Mouse (Mus musculus): ENCODE measurements around the gene Gmppb.
A peak's percentile ranks its signal among the peaks of the same experiment; 100 is the strongest.
"Not testable (repeated sequence)": the region's sequence is repeated elsewhere in the genome, so short reads cannot be mapped to it uniquely, and the experiment has no call there.

Gene Gmppb

DNA sequence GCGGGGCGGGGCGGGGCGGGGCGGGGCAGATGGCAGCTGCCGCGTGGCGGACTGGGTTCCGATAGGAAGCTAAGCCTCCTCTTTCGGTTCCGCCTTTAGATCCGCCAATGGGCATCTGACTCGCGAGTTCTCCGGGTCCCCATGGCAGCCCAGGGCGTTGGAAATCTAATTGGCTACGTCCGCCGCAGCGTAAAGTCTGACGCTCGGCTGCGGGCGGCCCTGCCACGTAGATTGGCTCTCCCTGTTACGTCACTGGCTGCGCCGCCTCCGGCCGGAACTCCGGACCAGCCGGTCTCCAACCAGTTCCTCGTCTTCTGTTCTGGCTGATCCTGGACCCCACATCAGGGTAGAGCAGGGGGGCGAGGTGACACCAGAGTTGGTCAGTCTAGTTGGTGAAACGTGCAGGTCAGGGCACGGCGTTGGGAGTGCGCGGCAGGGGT lies at the start of gene Gmppb:
TSS of gene Gmppb (plus strand) at position 227 of the 440 bp plus-strand sequence.
- DNase-seq = peak; percentile 99

GRCm38 (mm10) chr9:108001922-108002770 lies 46.9 kb upstream of the Gmppb start, which contains the start of gene Ip6k1:
TSS of gene Ip6k1 (plus strand) at chr9:108002501.
- DNase-seq = peak; percentile 100

- DNase-seq = no peak
These were observed 46.1 kb upstream of the Gmppb start for GRCm38 (mm10) chr9:108002778-108003530.

- DNase-seq = peak; percentile 37
These were observed 45.5 kb upstream of the Gmppb start for GRCm38 (mm10) chr9:108003531-108003890.

GRCm38 (mm10) chr9:108008041-108008440 lies 41.0 kb upstream of the Gmppb start:
- DNase-seq = no peak

- DNase-seq = no peak
These were observed 38.7 kb upstream of the Gmppb start for GRCm38 (mm10) chr9:108010385-108010784.

DNA sequence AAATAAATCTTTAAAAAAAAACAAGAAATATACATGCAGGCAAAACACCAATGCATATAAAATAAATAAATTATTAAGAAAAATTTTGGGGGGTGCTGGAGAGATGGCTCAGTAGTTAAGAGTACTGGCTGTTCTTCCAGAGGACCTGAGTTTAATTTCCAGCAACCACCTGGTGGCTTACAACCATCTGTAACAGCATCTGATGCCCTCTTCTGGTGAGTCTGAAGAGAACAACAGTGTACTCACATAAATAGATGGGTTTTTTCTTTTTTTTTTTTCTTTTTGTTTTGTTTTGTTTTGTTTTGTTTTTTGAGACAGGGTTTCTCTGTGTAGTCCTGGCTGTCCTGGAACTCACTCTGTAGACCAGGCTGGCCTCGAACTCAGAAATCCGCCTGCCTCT lies 35.5 kb upstream of the Gmppb start:
- not testable (repeated sequence) for DNase-seq

DNA sequence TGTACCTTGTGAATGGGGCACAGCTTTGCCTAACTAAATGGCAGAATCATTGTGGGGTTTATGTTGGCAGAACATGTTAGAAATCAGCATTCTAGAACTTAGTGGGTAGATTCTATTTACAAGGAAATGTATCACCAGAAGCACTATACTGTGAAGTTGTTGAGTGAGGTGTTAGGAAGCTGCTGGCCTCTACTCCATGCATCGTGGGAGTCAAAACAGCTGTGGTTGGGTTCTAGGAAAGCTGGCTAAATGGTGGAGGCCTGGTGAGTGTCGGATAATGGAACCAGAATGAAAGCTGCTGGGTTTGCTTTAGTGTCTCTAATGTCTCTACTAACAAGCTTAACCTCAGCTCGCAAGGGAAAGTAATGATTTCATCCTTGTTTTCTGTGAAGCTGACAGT lies 31.9 kb upstream of the Gmppb start:
- DNase-seq = no peak

GRCm38 (mm10) chr9:108020741-108021140 lies 28.3 kb upstream of the Gmppb start:
- no peak for DNase-seq

GRCm38 (mm10) chr9:108023216-108023615 lies 25.8 kb upstream of the Gmppb start:
- DNase-seq = no peak

DNA sequence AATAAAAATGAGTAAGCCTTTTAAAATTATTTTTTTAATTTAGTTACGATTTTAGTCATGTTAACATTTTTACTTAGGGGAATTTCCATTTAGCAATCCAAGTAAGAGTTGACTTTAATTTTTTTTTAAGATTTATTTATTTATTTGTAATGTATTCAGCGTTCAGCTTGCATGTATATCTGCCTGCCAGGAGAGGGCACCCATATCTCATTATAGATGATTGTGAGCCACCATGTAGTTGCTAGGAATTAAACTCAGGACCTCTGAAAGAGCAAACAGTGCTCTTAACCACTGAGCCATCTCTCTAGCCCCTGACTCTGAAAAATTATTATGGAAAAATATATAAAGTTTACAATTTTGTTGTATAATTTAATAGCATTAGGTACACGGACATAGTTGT lies 22.5 kb upstream of the Gmppb start:
- no peak for DNase-seq

DNA sequence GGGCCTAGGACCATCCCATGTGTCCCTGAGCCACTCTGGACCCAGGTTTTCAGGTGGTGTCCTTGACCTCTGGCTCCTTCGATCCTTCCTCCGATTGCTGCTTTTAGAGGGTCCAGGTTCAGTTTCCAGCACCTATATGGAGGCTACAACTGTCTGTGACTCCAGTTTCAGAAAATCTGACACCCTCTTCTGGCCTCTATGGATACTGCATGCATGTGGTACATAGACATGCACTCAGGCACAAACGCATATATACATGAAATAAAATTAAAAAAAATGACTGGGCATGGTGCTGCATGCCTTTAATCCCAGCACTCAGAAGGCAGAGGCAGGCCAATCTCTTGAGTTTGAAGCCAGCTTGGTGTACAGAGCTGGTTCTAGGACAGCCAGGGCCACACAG lies 21.2 kb upstream of the Gmppb start:
- no peak for DNase-seq

DNA sequence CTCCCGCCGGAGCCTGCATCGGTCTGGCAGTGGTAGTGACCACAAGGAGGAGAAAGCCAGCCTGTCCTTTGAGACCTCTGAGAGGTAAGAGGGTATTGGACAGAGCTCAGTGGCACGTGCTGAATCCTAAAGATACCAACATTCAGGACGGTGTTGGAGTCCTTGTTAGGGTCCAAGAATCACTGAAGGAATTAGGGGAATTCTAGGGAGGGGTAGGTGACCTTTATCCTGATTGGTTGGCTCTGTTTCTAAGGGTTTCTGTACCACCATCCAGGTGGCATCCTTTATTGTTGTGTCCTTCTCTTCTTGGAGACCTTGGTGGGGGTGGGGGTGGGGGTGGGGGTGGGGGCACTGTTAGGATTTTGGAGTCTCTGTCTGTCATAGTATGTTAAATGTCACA lies 16.9 kb upstream of the Gmppb start:
- DNase-seq = no peak

DNA sequence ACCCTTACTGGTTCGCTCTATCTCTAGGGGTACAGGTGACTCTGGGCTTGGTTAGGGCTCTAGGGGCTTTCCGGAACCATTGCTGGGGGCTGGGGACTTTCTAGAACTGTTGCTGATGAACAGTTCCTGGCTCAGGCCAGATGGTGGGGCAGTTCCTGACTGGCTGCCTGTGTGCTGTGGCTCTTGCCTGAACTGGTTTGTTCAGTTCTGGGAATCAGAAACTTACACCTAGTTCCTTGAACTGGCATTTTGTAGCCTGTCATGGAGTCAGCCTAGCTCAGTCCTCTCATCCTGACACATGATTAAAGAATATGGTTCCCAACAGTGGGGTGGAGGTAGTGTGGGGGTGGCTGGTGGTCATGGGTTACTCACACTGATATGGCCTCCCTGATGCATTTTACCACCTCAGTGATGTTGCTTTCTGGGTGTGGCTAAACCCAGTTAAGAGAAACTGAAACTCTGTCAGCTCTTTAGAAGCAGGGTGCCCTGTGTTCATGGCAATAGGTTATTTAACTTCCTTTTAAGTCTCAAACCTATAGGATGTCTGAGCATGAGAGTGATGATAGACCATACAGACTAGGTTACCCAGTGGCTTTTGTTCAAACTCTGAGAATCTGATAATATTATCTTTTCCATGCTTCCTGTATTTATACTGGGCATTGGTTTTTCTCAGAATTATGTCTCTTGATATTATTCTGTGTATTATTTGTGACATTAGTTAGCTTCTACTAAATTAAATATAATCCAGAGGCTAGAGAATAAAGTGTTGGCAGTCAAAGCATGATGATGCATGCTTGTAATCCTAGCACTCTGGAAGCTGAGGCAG lies 13.5 kb upstream of the Gmppb start:
- DNase-seq = no peak

DNA sequence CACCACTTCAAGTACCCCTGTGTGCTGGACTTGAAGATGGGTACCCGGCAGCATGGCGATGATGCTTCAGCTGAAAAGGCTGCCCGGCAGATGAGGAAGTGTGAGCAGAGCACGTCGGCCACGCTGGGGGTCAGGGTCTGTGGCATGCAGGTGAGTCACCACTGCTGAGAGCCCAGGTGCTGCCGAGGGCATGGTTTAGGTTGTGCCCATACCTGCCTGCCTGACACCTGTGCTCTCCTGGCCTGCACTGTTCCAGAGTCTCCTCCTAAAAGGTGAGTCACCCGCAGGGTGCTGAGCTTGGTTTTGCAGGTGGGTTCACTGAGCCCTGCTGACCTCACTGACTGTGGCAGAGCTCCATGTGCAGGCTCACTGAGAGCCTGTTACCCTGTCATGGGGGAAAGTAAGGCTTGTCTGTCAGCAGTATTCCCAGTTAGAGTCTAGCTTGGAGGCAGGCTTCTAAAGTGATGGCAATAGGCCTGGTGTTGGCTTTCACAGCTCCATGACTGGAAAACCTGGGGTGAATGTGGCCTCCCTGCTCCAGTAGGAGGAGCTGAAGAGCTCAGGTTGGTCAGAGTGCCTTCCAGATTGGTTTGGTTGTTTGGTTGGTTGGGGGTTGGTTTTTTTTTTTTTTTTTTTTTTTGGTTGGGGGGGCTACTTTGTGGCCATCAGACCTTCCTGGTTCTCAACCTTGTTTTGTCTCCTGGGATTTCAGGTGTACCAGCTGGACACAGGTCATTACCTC lies 4.1 kb upstream of the Gmppb start:
- no peak for DNase-seq

DNA sequence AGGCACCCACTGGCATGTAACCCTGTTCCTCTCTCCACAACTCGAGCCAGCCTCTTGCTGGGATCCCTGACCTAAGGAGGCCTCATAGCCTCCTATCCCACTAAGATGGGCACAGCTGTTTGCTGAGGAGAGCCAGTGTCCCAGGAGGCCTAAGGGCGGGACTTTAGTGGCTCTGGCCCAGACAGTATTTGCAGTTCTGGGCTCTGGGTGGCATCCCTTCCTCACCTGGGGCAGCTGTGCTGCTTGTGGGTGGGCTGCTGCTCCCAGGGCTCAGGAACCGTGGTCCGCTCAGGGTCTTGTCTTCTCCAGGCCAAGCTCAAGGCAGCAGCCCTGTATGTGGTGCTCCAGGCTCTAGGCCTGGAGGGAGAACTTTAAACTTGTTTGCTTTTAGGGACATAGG lies 2.5 kb upstream of the Gmppb start:
- DNase-seq = no peak

DNA sequence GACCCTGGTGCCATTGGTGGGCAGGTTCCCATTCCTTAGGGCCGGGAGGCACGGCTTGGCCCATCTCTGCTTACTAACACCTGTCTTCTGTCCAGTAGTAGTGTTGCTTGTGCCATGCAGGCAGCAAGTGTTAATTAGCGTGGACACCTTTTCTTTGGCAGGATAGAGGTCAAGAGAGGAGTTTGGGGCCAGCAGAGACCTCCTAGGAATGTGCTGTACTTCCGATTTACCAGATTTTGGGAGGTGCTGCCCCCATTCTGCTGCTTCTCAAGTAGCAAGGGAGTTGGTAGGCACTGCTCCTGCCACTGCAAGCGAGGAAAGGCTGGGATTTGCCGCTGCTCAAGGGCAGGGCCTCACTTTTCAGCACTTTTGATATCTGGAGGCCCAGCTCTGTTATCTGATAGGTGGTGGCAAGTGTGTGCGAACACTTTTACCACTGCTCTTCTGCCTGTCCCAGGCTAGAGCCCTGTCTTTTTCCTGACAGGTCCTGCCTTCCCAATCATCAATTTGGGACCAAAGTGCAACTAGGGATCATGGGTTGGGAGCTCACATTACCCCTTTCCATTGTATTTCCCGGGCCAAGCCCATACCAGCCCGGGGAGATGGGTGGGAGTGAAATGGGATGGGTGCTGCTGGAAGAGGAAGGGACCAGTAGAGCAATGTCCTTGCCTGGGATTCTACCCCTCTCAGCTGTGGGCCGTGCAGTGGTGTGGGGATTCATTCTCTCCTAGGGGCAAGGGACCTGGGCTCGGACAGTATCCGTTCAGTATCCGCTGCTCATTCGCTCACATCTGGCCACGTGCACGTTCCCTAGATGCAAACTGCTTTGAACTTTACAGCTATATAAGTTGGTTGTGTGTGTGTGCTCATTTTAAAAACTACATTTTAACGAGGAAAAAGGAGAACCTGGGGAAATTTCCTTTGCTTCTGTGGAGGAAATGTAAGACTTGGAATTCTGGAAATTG lies 1.2 kb upstream of the Gmppb start:
- no peak for DNase-seq

- no peak for DNase-seq
These were observed 481 bp upstream of the Gmppb start for GRCm38 (mm10) chr9:108048566-108048955.

DNA sequence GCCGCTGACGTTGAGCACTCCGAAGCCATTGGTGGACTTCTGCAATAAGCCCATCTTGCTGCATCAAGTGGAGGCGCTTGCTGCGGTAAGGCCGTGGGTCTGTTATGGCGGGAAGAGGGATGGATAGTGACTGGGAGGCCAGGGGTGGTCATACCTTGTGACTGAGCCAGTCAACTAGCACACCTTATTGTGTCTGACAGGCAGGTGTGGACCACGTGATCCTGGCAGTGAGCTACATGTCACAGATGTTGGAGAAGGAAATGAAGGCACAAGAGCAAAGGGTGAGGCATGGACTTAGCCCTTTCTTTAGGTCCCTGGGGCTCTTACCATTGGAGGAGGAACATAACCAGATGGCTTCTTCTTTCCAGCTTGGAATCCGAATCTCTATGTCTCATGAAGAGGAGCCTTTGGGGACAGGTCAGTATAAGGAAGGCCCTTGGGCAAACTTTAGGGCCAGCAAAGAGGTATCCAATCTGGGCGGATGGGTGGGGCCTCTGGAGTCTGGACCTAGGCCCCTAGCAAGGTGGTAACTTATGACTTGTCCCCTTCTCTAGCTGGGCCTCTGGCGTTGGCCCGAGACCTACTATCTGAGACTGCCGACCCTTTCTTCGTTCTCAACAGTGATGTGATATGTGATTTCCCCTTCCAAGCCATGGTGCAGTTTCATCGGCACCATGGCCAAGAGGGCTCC lies 664 bp downstream of the Gmppb start:
- no peak for DNase-seq

DNA sequence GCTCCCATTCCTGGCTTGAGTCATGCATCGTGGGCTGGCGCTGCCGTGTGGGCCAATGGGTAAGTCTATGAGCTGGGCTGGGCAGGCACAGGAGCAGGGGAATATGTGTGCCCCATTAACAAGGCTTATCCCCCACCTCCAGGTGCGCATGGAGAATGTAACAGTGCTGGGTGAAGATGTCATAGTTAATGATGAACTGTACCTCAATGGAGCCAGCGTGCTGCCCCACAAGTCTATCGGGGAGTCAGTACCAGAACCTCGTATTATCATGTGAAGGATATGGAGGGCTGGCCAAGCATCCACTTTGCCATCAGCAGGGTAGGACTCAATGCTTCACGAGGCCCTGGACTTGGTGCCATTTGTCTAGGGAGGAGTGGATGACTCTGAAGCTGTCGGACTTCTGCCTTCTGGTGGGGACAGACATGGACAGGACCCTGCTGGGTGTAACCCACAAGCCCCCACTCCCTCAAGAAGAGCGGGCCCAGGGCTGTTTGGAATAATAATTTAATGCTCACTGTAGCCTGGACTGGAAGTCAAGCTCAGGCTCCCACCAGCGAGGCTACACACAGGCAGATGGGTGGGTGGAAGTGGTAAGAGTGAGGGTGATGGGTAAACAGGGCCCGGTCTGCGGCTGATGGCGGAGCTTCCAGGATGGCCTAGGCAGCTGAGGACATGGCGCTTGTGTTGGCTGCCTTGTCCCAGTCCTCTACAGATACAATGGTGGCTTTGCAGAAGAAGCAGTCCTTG lies 2.3 kb downstream of the Gmppb start:
- no peak for DNase-seq
